Mouse (Mus musculus) left cerebral cortex, postnatal 10 days (tissue): Measurements from ENCODE around the gene Tcirg1. TPM values are rescaled to one million over a fixed set of nuclear protein-coding genes. Genes with fewer than 3 reads are reported as not detected.
A peak's percentile ranks its signal among the peaks of the same experiment; 100 is the strongest.

Source experiments
- DNase-seq, 2 experiments: peaks; one replicate each; pipeline ENCODE4 v3.0.0; 2021 to 2022; ENCODE audit warnings: low spot score in 2 of 2, mixed read lengths in 1 of 2; ENCODE audit errors: extremely low spot score in 1 of 2
- intact Hi-C: fragments of 180-260 bp; cut with DNase I; formaldehyde crosslinking; loops from one replicate; pipeline ENCODE4 v1.15.1; 2025
- total RNA-seq, 2 experiments: library from RNA; stranded (reverse); gene quantifications; 2 replicates each; pipeline ENCODE4 v1.2.3; 2021

Tcirg1 gene
- total RNA-seq, 2 experiments from 2014 or later, result 14.2 to 22.4 TPM

DNA sequence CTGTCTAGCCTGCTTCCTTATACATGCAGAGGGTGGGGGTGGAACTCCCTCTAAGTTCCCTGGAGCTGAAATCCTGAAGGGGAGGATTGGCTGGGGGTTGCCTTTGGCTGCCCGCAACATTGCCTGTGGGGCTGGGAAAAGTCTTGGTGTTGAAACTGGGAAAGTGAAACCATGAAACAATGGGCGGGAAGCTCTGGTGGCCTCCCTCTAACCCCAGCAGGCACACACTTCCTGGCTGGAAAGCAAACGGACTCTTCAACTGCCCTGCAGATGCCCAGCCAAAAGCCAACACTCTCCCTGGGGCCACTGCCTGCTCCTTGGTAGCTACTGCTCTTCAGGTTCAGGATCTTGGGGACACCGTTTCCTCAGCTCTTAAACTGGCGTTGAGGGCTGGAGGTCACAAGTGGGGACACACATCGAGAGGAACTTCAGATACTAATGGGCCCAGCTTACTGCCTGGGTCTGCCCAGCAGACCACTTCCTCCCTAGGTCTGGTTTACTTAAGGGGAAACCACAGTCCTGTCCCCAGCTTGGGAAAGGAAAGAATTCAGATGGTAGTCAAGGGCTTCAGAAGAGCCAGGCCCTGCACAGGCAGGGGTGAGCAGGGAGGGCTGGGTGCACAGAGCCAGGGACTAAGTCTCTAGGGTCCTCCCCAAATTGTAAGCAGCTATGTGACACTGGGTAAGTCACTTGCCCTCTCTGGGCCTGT lies 1.5 kb downstream of the Tcirg1 start:
- intact Hi-C loops, result no loop called here
- DNase-seq, result no peak

DNA sequence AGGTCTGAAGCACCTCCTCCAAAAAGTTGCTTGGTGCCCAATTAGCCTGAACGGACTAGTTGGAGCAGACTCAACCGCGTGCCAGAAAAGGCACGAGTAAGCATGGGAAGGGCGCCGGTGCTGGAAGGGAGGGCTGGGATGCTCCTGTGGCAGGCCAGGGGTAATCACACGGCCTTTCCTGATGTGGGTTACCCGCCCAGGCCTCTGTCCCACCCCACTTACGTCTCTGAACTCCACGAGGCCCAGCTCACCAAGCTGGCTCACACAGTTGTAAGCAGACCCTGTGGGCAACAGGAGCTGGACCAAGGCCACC lies 2.6 kb downstream of the Tcirg1 start:
- intact Hi-C loops, result no loop called here
- DNase-seq, result no peak

DNA sequence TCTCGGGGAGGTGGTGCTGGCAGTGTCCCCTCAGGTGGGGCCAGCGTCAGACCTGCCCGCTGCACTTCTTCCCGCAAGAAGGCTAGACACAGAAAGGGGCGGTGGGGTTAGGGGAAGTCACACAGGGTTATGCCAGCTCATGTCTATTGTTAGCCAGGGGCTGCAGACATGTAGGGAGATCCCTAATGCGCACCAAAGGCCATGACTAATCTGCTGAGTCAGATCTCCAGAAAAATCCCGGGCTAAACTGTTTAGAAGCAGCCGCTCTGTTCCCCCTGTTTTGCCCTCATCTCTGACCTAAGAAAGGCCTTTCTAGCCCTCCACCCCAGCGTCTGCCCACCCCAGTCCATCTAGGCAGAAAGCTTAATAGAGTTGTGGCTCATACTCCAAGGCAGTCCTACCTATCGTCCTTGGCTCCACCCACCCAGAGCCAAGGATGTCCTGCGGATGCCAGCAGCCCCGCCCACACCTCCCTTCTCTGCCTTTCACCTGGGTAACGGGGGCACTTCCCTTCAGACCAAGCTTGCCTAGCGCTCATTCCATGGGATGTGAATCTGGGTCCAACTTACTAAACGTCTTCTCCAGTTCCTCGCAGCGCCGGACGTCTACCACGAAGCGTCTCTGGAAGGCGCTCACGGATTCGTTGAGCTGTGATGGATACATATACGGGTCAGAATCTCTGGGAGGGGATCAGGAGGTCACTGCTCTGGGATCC lies 3.1 kb downstream of the Tcirg1 start:
- DNase-seq, result no peak
- intact Hi-C loops, result no loop called here

DNA sequence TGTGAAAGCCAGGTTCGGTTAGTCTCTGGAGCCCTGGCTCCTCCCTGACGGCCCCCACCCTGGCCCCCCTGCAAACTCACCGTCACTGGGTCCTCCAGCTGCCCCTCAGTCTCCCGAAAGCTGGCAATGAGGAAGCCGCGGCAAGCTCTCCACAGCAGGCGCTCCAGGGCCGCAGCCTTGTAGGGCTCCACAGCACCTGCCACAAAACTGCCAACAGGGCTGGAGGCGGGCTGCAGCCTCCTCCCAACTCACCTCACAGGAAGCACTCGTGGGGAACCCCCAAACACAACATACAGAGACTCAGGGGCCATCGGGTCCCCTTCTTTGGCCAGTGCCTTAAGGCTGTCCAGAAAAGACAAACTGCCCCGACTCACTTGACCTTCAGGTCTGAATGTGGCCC lies 4.0 kb downstream of the Tcirg1 start:
- DNase-seq, result no peak
- intact Hi-C loops, result no loop called here

DNA sequence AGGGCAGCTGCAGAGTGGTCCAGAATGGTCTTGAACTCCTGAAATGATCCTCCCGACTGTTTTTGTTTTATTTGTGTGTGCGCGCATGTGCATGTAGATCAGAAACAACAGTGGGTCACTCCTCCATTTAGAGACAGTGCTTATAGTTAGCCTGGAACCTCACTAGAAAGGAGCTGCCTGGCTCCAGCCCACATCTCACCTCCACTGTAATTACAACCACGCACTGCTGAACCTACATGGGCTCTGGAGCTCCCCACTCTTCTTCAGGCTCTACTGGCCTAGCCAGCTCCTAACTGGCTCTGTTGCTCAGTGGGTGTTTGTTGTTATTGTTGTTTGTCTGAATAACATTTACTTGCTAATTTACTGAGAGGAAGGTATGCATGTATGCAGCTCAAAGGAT lies 7.3 kb downstream of the Tcirg1 start:
- intact Hi-C loops, result no loop called here
- DNase-seq, result no peak

DNA sequence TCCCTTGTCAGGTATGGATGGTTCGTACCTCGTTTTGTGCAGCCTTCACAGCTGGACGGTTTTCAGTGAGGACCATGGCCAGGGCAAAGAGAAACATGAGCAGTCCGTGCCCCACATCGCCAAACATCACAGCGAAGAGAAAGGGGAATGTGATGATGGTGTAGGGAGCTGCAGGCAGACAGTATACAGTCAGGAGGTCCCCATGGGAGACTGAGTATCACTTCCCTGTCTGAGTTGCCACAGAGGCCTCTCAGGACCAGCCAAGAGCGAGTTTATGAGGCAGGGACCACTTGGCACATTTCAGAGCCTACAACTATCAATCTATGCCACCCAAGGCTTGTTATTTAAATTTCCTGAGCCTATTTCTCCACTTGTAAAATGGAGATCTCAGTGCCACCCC lies 8.0 kb downstream of the Tcirg1 start:
- DNase-seq, result no peak
- intact Hi-C loops, result no loop called here

DNA sequence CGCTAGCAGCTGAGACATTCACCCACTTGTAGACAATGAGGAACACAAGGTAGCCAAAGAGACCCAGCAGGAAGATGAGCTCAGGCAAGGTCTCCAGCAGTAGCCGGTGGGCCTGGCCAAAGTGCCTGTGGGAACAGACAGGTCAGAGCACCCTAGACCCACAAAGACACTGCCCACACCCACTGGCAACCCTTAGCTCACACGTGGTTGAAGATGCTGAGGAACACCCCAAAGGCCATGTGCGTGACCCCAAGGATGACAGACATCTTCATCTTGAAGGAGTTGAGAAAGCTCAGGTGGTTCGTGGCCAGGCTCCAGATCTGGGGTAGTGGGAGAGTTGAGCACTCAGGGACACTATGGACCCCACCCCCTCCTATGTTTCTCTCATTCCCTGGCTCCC lies 9.4 kb downstream of the Tcirg1 start:
- intact Hi-C loops, result no loop called here
- DNase-seq, result no peak

DNA sequence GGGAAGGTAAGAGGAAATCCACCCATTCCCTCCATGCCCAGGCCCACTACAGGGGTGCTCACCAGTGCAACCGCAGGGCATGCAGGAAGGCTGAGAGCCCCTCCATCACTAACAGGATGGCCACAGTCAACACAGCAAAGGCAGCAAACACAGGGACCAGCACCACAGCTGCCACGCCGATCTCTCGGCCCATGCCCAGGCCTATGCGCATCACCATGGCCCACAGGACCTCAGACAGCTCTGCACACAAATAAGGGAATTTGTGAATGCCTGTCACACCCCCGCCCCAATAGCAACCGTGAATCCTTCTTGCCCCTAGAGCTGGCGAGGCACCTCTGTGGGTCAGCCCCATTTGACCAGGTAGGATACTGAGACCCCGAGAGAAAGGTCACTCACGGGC lies 10.7 kb downstream of the Tcirg1 start:
- no peak for DNase-seq
- intact Hi-C loops, result no loop called here

DNA sequence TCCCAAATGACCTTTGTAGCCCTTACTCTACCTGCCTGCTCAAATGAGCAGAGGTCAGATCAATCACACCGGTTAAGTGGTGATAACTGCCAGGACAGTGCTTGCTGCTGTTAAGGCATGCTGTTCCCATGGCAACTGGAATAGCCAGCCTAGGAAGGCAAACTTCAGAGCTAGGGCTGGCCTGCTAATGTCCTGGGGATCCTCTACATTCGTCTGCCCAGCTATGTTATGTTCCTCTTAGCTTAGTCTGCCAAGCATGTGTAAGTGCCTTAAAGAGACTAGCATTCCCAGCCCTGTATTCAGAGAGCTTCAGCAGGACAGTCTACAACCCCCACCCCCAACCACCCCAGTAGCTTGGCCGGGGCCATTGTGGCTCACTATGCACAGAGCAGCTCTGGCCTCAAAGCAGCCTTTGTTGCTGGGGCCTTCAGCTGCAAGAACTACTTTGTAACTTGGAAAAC lies 11.7 kb downstream of the Tcirg1 start:
- intact Hi-C loops, result no loop called here
- DNase-seq, result no peak

DNA sequence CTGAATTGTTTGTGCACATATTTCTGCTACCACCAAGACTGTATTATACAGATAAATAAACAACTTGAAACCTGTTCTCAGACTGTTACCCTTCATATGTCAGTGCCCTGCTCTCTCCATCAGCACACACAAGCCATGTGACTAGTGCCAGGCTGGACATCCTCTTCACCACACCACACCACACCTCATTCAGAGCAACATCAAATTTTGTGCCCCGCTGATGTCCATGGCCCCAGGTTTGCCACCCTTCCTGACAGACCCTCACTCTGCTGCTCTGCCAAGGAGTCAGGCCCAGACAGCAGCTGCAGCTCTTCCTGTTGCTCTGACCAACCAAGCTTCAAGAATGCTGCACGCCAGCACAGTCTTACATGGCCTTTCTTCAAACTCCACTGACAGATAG lies 12.6 kb downstream of the Tcirg1 start:
- intact Hi-C loops, result no loop called here

DNA sequence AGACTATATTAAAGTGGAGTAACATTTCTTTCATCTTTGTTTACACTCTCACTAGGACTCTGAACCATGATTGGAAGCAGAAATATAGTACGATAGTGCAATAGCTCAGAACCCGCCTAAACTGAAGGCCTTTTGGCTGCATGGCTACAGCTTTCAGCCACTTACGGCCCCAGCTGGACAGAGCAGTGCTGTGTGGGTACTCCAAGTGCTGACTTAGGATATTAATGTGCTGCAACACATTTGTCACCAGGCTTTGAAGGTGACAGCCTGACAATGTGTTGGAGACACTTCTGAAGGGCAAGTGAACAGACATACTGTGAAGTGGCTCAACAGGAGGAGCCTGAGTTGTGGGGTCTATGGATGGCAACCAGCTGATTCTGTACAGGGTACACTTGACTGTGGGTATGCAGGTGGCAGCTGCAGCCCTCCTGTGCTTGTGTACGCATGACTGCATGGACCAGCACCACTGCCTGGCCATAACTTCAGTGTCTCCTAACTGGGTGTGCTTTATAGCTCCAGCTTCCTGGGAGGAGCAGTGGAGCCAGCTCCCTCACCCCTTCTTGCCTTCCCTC lies 13.3 kb downstream of the Tcirg1 start:
- DNase-seq, result no peak
- intact Hi-C loops, result no loop called here

More for the DNA sequence above, 12.6 kb downstream of the Tcirg1 start:
- DNase-seq, result no peak

DNA sequence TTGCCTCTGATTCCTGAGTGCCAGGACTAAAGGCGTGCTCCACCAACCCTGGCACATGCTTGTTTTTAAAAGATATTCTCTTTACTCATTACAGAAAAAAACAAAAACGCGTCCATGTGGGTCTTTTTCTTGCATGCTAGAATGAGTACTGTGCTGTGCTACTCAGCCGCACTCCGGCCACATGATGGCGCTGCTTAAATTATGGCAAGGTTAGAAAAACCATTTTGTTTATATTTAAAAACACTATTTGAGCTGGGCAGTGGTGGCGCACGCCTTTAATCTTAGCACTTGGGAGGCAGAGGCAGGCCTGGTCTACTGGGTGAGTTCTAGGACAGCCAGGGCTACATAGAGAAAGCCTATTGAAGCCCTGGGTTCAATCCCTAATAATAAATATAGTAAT lies 16.8 kb downstream of the Tcirg1 start:
- intact Hi-C loops, result no loop called here
- no peak for DNase-seq

DNA sequence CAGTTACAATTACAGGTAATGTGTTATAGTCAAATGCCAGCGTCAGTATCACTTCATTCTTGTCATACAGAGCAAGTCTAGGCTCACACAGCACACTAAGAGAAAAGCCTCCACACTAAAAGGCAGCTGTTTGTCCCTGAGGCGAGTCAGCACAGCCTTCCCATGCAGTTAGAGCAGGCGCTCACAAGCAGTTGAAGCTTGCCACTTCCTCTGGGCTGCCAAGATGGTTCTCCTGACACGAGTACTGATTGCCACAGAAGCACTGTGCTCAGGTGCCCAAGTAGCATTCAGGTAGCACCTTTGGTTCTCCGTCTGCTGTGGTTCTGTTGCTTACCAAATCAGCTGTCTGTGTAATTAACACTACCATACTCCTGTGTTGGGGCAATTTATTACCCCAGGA lies 17.8 kb downstream of the Tcirg1 start:
- intact Hi-C loops, result no loop called here

DNA sequence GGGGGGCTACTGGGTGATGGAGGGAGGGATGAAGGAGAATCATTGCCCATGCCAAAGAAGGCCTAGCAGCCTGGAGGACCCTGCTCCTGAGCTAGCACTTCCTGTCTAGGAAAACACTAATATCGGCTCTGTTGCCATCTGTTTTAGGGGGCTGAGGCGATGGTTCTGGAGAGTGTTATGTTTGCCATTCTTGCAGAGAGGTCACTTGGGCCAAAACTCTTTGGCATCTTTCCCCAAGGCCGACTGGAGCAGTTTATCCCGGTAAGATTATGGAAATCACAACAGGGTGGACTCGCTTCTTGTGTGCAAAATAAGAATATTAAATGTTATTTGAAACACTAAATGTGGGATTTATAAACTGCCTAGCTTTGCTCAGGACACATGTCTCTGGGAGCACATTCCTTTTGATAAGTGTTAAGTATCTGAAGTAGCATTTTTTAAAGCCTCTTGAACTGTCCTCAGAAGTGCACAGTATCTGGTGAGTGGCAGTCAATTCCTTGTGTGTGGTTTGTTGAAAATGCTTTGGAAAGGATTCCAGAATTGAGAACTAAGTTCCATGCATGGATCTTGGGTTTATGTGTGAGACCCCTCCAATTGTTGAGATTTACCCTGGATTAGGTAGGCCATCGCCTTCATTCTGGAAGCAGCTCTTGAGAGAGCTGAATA lies 22.5 kb downstream of the Tcirg1 start:
- no peak for DNase-seq
- intact Hi-C loops, result no loop called here

More for the DNA sequence above, 17.8 kb downstream of the Tcirg1 start:
- DNase-seq, result no peak

DNA sequence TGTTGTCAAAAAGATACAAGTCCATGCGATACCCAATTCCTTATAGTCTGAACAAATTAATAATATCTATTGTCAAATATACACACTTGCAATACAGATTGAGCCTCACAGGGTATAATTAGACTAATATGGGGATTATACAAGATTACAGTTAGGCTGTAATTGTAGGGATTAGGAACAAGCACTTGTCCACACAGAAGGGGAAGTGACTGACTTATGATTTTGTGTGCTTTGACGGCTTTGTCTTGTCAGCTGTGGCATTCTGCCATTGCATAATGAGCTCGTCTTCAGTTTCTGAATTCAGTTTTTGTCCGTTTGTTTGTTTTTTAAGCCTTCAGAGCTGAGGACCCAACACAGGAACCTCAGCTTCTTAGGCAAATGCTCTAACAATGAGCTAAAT lies 24.7 kb downstream of the Tcirg1 start:
- intact Hi-C loops, result no loop called here
- no peak for DNase-seq

DNA sequence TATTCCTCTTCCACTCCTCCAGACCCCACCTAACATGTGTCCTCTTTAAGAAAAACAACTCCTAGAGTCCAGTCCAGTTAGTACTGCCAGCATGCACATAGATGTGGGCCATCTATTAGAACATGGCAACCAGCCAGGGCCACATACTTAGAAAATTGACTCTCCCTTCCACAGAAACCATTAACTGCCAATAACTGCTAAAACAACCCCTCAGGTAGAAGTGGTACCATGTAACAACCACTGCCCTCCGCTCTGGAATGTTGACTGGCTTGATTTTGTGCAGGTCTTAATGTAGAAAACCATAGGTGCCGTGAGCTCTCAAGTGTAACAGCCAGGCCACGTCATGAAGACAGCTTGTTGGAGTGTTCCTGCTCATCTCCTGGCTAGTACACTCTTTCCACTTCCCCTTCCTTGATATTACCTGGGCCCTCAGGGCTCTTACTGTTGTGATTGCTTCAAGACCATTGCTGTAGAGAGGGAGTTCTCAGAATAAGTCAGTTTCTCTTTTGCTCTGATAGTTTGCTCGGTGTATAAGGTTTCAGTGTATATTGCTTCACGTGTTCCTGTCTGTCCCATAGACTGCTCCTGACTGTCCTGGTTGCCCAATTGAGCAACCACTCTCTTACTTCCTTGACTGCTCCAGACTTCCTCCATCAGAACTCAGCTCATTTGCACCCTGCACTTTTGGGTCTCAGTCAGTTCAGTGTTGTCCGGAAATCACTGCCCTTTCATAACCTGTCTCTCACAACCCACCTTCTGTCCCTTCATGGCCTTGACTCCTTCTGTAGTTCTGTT lies 26.7 kb downstream of the Tcirg1 start:
- no peak for DNase-seq
- intact Hi-C loops, result no loop called here

DNA sequence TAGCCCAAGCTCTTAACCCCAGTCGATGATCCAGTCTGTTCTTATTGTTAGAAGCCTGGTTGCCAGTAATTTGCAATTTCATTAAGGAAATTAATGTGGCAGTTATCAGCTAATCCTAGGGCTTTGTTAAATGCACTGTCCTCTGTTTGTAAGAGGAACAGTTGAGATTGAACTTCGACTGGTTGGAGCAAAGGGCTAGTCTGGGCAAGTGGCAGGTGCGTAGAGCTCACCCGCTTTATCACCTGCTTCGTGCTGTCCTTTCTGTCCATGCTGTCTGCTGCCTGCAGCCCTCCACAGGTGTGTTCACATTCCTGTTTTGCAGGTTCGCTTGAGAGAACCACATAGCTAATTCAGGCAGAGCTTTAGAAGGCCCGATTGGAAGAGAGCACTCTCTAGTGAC lies 31.9 kb downstream of the Tcirg1 start:
- intact Hi-C loops, result no loop called here
- no peak for DNase-seq

DNA sequence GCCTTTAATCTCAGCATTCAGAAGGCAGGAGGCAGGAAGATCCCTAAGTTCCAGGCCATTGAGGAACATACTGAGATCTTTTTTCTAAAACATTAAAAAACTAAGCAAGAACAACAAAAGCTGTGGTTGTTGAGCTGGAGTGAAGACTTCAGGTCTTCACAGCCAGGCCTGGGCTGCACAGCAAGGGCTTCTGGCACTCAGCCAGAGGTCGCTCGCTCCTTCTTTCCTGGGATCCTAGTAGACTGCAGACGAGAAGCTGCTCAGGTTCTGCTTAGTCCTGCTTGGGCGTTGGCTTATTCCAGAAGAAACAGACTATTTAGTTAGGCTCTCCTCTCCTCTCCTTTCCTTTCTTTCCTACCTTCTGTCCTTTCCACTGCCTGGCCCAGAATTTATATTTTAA lies 34.6 kb downstream of the Tcirg1 start:
- DNase-seq, result peak in 1 of 2 experiments; percentile 75
- intact Hi-C loops, result no loop called here

DNA sequence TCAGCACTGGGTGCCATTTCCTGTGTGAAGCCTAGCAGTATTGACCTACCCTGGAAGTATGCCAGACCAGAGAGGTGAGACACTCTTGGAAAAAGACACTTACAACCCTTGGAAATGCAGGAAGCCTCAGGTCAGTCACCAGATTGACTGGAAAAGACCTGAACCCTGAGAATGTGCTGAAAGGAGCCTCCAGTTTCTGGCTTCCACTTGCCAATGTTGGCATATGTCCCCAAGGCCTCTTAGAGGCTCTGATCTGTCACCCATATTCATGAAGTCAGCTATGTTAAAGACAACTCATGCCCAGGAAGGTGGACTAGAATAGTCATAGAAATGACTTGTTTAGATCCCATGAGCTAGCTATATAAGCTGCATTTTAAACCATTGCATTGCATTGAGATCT lies 35.5 kb downstream of the Tcirg1 start:
- intact Hi-C loops, result no loop called here
- DNase-seq, result no peak
